14 mouse cellular contexts compared by ENCODE assay signal in the genomic region with DNA sequence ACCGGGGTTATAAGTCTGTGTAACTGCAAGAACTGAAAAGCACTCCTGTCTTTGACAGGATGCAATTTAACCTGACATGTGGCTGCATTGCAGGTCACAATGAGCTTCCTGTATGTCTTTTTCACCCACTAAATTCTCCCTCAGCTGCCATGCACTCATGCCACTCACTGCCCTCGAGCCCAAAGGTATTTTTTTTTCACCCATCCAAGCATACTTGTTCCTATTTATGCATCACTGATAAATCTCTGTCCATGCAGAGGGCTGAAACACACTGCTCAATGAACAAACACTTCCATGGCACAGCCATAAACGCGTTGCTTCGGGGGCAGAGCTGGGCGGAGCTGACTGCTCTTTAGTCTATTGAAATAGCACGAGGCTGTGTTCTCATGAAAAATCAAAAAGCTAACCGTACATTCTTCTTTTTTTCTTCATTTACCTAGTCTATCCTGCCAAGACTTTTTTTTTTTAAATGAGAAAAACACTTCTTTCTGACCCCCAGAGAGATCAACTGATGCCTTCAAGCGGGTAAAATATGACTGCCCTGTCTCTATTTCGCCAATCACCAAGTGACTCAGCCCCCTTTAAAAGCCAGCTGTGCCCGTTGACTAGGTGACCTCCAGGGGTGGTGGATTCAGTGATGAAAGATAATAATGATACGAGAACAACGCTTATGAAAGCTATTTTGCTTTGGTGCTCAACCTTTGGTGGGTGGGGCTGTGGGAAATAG. TPM values are rescaled to one million over a fixed set of nuclear protein-coding genes. Genes with fewer than 3 reads are reported as not detected.
DNase-seq lines count a peak whose midpoint lies in the region; ATAC-seq and TF ChIP-seq lines count a peak whose summit lies in the region.
"Had no signal": no experiment of that assay in that cellular context is flagged by ENCODE, and none has a peak within 500 bp of the region (broad histone marks: within the 10 kb centered on the region; RNA-seq: fewer than 3 reads in every experiment).

No protein-coding gene starts in this region.

- H3K4me3 ChIP-seq in kidney, embryonic 14.5 days (ENCODE audit: low read length) = no peak overlapping the region
- peak overlapping the region; percentile 30 for H3K4me3 ChIP-seq in midbrain, embryonic 15.5 days
- H3K4me3 ChIP-seq: limb, embryonic 15.5 days had no signal

- H3K27ac ChIP-seq in kidney, embryonic 14.5 days (ENCODE audit: low read depth, low read length) = no peak overlapping the region
- H3K27ac ChIP-seq in midbrain, embryonic 15.5 days = peak overlapping the region; percentile 80
- H3K27ac ChIP-seq: limb, embryonic 15.5 days had no signal

- TF ChIP-seq POLR2A in brain, embryonic 14.5 days (IDR thresholded peaks at IDR 0.05; ENCODE audit: borderline replicate concordance, extremely low read depth, insufficient read depth, insufficient read length, poor library complexity, severe bottlenecking) = no peak

- no peak overlapping the region for H3K9ac ChIP-seq in kidney, embryonic 14.5 days (ENCODE audit: low read depth, low read length)
- peak overlapping the region; percentile 22 for H3K9ac ChIP-seq in midbrain, embryonic 15.5 days
- H3K9ac ChIP-seq: limb, embryonic 15.5 days had no signal

- no peaks in the 10 kb centered on the region for H3K27me3 ChIP-seq in kidney, embryonic 14.5 days (ENCODE audit: control insufficient read depth, insufficient read depth, low read length)
- no peaks in the 10 kb centered on the region for H3K27me3 ChIP-seq in midbrain, embryonic 15.5 days (replicated peaks)
- H3K27me3 ChIP-seq: limb, embryonic 15.5 days; Patski had no signal

- 0 out of 2 replicates have a peak, but pooled peaks have one; percentile 32 for ATAC-seq in kidney, embryonic 14.5 days (ENCODE audit: low FRiP score, low TSS enrichment)
- ATAC-seq in midbrain, embryonic 15.5 days (replicated peaks) = peak; percentile 31; the same call in 1 of the 2 replicates
- ATAC-seq: Patski had no signal

- peak overlapping the region; percentile 8 for H3K4me2 ChIP-seq in kidney, embryonic 14.5 days (replicated peaks; ENCODE audit: low read depth, low read length)
- peak overlapping the region; percentile 47 for H3K4me2 ChIP-seq in midbrain, embryonic 15.5 days
- H3K4me2 ChIP-seq: limb, embryonic 15.5 days had no signal

- H3K36me3 ChIP-seq in kidney, embryonic 14.5 days (ENCODE audit: control insufficient read depth, insufficient read depth, low read length) = no peaks in the 10 kb centered on the region
- no peaks in the 10 kb centered on the region for H3K36me3 ChIP-seq in midbrain, embryonic 15.5 days (replicated peaks)
- H3K36me3 ChIP-seq: limb, embryonic 15.5 days had no signal

- no peaks in the 10 kb centered on the region for H3K4me1 ChIP-seq in kidney, embryonic 14.5 days (ENCODE audit: control insufficient read depth, insufficient read depth, low read length)
- peaks cover 24% of the 10 kb centered on the region for H3K4me1 ChIP-seq in midbrain, embryonic 15.5 days
- H3K4me1 ChIP-seq: limb, embryonic 15.5 days had no signal

- no peak for DNase-seq in kidney, adult 18-20 months
- peak; percentile 61 for DNase-seq in CD4-positive, CD25-positive, alpha-beta regulatory T cell, adult 2 months (ENCODE audit: low read depth, low spot score)
- DNase-seq in brain, embryonic 14.5 days (ENCODE audit: low read depth) = peak; percentile 34
- no peak for DNase-seq in right cerebral cortex, postnatal 25 days
- DNase-seq in cerebellum, adult 8-10 months = no peak
- no peak for DNase-seq in adrenal gland, postnatal 14 days
- DNase-seq: cerebellum, adult 11-12 months; kidney, adult 11 months had no signal

- TF ChIP-seq CTCF in brain, embryonic 14.5 days (IDR thresholded peaks at IDR 0.05; ENCODE audit: borderline replicate concordance, extremely low read depth, insufficient read depth, insufficient read length) = no peak

- 46% methylated on average over 13 of the region's 13 CpGs for WGBS in kidney, embryonic 14.5 days
- 51% methylated on average over 13 of the region's 13 CpGs for WGBS in midbrain, embryonic 15.5 days

- no peaks in the 10 kb centered on the region for H3K9me3 ChIP-seq in kidney, embryonic 14.5 days (ENCODE audit: control insufficient read depth, low read length)
- H3K9me3 ChIP-seq in midbrain, embryonic 15.5 days = no peaks in the 10 kb centered on the region
- H3K9me3 ChIP-seq: limb, embryonic 15.5 days had no signal

RNA-seq across cellular contexts. Expression of a gene that starts 44.6 kb away (rescaled TPM):
- polyA plus RNA-seq in kidney, embryonic 14.5 days (2014; fragmentation: Nextera tagmentation; extraction: Ambion mirVana) = not detected in 2 replicates
- not detected in 2 replicates for polyA plus RNA-seq in brain, embryonic 14.5 days (2012; rRNA removed)
- polyA plus RNA-seq in midbrain, embryonic 15.5 days (2015; fragmentation: Nextera tagmentation; extraction: Ambion mirVana) = not detected in 2 replicates
- 0.41 TPM in 1 of 2 replicates, not detected in the other for total RNA-seq in adrenal gland, postnatal 14 days (2021)
- polyA plus RNA-seq: limb, embryonic 15.5 days; Patski; stomach, embryonic 16.5 days had no signal

RNA-seq across cellular contexts. Expression of a gene that starts 45.3 kb away (rescaled TPM):
- polyA plus RNA-seq in kidney, embryonic 14.5 days (2014; fragmentation: Nextera tagmentation; extraction: Ambion mirVana) = 0.19 TPM in 1 of 2 replicates, not detected in the other
- 0.14 and 0.32 TPM in 2 replicates for polyA plus RNA-seq in brain, embryonic 14.5 days (2012; rRNA removed)
- not detected in 2 replicates for polyA plus RNA-seq in midbrain, embryonic 15.5 days (2015; fragmentation: Nextera tagmentation; extraction: Ambion mirVana)
- not detected in 2 replicates for total RNA-seq in adrenal gland, postnatal 14 days (2021)
- total RNA-seq: monocyte, adult 5-6 weeks had no signal
- polyA plus RNA-seq: Patski; stomach, embryonic 16.5 days had no signal

Comparison
In these comparisons a context has a peak if more than half of its experiments do, and no peak if none do; other contexts are left out.
1. DNase-seq: peak in CD4-positive, CD25-positive, alpha-beta regulatory T cell, adult 2 months (single experiment) and brain, embryonic 14.5 days (single experiment); none in kidney, adult 18-20 months (single experiment), right cerebral cortex, postnatal 25 days (single experiment), cerebellum, adult 8-10 months (single experiment) and adrenal gland, postnatal 14 days (single experiment).